In genomic region chr11:49764639-49765299, GRCm38 (mm10) we compare ENCODE assay signal across 8 mouse cellular contexts. TPM values are rescaled to one million over a fixed set of nuclear protein-coding genes. Genes with fewer than 3 reads are reported as not detected.
A peak's percentile ranks its signal among the peaks of the same experiment; 100 is the strongest.
DNase-seq lines count a peak whose midpoint lies in the region; ATAC-seq lines count a peak whose summit lies in the region.

No protein-coding gene starts in this region.

- no peak overlapping the region for H3K4me2 ChIP-seq in midbrain, embryonic 13.5 days (replicated peaks)
- 0 out of 2 replicates have a peak overlapping the region, but pooled peaks have one; percentile 4 for H3K4me2 ChIP-seq in intestine, embryonic 15.5 days (replicated peaks)
- H3K4me2 ChIP-seq in lung, embryonic 15.5 days: peak overlapping the region; percentile 21

- no peak overlapping the region for H3K9ac ChIP-seq in midbrain, embryonic 13.5 days (replicated peaks)
- H3K9ac ChIP-seq in intestine, embryonic 15.5 days: no peak overlapping the region
- no peak overlapping the region for H3K9ac ChIP-seq in lung, embryonic 15.5 days

- H3K4me1 ChIP-seq in midbrain, embryonic 10.5 days: peaks cover 19% of the 10 kb centered on the region
- peaks cover 6% of the 10 kb centered on the region; the same call in 1 of the 2 replicates for H3K4me1 ChIP-seq in midbrain, embryonic 13.5 days (replicated peaks)
- peaks cover 5% of the 10 kb centered on the region; the same call in 1 of the 2 replicates for H3K4me1 ChIP-seq in intestine, embryonic 15.5 days (replicated peaks)
- H3K4me1 ChIP-seq in lung, embryonic 15.5 days: peaks cover 16% of the 10 kb centered on the region

- H3K4me3 ChIP-seq in midbrain, embryonic 10.5 days: no peak overlapping the region
- no peak overlapping the region for H3K4me3 ChIP-seq in midbrain, embryonic 13.5 days (replicated peaks)
- H3K4me3 ChIP-seq in intestine, embryonic 15.5 days (replicated peaks): no peak overlapping the region
- no peak overlapping the region for H3K4me3 ChIP-seq in lung, embryonic 15.5 days

- H3K9me3 ChIP-seq in midbrain, embryonic 10.5 days (replicated peaks): no peaks in the 10 kb centered on the region
- H3K9me3 ChIP-seq in midbrain, embryonic 13.5 days: no peaks in the 10 kb centered on the region
- no peaks in the 10 kb centered on the region for H3K9me3 ChIP-seq in intestine, embryonic 15.5 days
- no peaks in the 10 kb centered on the region for H3K9me3 ChIP-seq in lung, embryonic 15.5 days

- WGBS in midbrain, embryonic 10.5 days: 31% methylated on average over 8 of the region's 8 CpGs
- WGBS in midbrain, embryonic 13.5 days: 33% methylated on average over 8 of the region's 8 CpGs
- 20% methylated on average over 7 of the region's 8 CpGs for WGBS in intestine, embryonic 15.5 days
- WGBS in lung, embryonic 15.5 days: 13% methylated on average over 6 of the region's 8 CpGs

- peak; percentile 25 for DNase-seq in midbrain, embryonic 10.5 days (ENCODE audit: low spot score)
- peak; percentile 32 for DNase-seq in adrenal gland, postnatal 25 days
- peak; percentile 66 for DNase-seq in gastrocnemius, postnatal 10 days
- peak; percentile 78 for DNase-seq in thymus, postnatal 14 days
- DNase-seq in spleen, adult 18-20 months: no peak

- no peaks in the 10 kb centered on the region for H3K27me3 ChIP-seq in midbrain, embryonic 10.5 days (ENCODE audit: low read depth, poor library complexity, severe bottlenecking)
- H3K27me3 ChIP-seq in midbrain, embryonic 13.5 days: no peaks in the 10 kb centered on the region
- no peaks in the 10 kb centered on the region for H3K27me3 ChIP-seq in intestine, embryonic 15.5 days (replicated peaks)
- H3K27me3 ChIP-seq in lung, embryonic 15.5 days: no peaks in the 10 kb centered on the region

- peak overlapping the region; percentile 76 for H3K27ac ChIP-seq in midbrain, embryonic 10.5 days (replicated peaks)
- H3K27ac ChIP-seq in midbrain, embryonic 13.5 days: no peak overlapping the region
- H3K27ac ChIP-seq in intestine, embryonic 15.5 days: peak overlapping the region; percentile 66; the same call in 1 of the 2 replicates
- H3K27ac ChIP-seq in lung, embryonic 15.5 days: peak overlapping the region; percentile 61

- ATAC-seq in midbrain, embryonic 13.5 days: no peak
- ATAC-seq in intestine, embryonic 15.5 days: peak; percentile 76
- ATAC-seq in lung, embryonic 15.5 days (ENCODE audit: borderline replicate concordance, extremely low read depth, low FRiP score, low TSS enrichment): peak; percentile 92

- no peaks in the 10 kb centered on the region for H3K36me3 ChIP-seq in midbrain, embryonic 10.5 days
- H3K36me3 ChIP-seq in midbrain, embryonic 13.5 days: no peaks in the 10 kb centered on the region
- no peaks in the 10 kb centered on the region for H3K36me3 ChIP-seq in intestine, embryonic 15.5 days
- H3K36me3 ChIP-seq in lung, embryonic 15.5 days: no peaks in the 10 kb centered on the region

RNA-seq across cellular contexts. Expression of gene Gfpt2, which starts 29.2 kb away (rescaled TPM):
- polyA plus RNA-seq in midbrain, embryonic 10.5 days (2016; fragmentation: Nextera tagmentation; extraction: Ambion mirVana): 13.9 and 16.7 TPM in 2 replicates
- 3.9 and 4.6 TPM in 2 replicates for polyA plus RNA-seq in midbrain, embryonic 13.5 days (2015; fragmentation: Nextera tagmentation; extraction: Ambion mirVana)
- total RNA-seq in adrenal gland, postnatal 25 days (2021): 2.8 and 2.9 TPM in 2 replicates
- total RNA-seq in gastrocnemius, postnatal 10 days (2021): 1 to 10 TPM; 7.4 to 9.5 TPM
- polyA plus RNA-seq in intestine, embryonic 15.5 days (2015; fragmentation: Nextera tagmentation; extraction: Ambion mirVana): 6.5 and 6.7 TPM in 2 replicates
- 10.3 and 10.6 TPM in 2 replicates for polyA plus RNA-seq in lung, embryonic 15.5 days (2015; fragmentation: Nextera tagmentation; extraction: Ambion mirVana)

RNA-seq across cellular contexts. Expression of gene Cnot6, which starts 52.2 kb away (rescaled TPM):
- polyA plus RNA-seq in midbrain, embryonic 10.5 days (2016; fragmentation: Nextera tagmentation; extraction: Ambion mirVana): 57.8 and 58.3 TPM in 2 replicates
- 65.6 and 65.8 TPM in 2 replicates for polyA plus RNA-seq in midbrain, embryonic 13.5 days (2015; fragmentation: Nextera tagmentation; extraction: Ambion mirVana)
- total RNA-seq in adrenal gland, postnatal 25 days (2021): 53.0 and 58.6 TPM in 2 replicates
- total RNA-seq in gastrocnemius, postnatal 10 days (2021): 10 to 100 TPM; 31.8 to 38.6 TPM
- 42.3 and 47.5 TPM in 2 replicates for polyA plus RNA-seq in intestine, embryonic 15.5 days (2015; fragmentation: Nextera tagmentation; extraction: Ambion mirVana)
- polyA plus RNA-seq in lung, embryonic 15.5 days (2015; fragmentation: Nextera tagmentation; extraction: Ambion mirVana): 61.9 and 62.6 TPM in 2 replicates

Comparison
In these comparisons a context has a peak if more than half of its experiments do, and no peak if none do; other contexts are left out.
1. DNase-seq: peak in midbrain, embryonic 10.5 days (single experiment), adrenal gland, postnatal 25 days (single experiment), gastrocnemius, postnatal 10 days (single experiment) and thymus, postnatal 14 days (single experiment); none in spleen, adult 18-20 months (0 of 2).